Mouse (Mus musculus) G1E (cell line): Measurements from ENCODE around the gene Snx30.

Experiments used
- CTCF ChIP-seq: IDR thresholded peaks from 2 replicates; pipeline ENCODE4 v1.5.1; 2012; ENCODE audit warnings: low read depth, low read length, inconsistent platforms, mixed read lengths
- GATA2 ChIP-seq: IDR thresholded peaks from 2 replicates; pipeline ENCODE4 v1.6.1; 2012; ENCODE audit warnings: low read depth, low read length, inconsistent platforms, borderline replicate concordance
- POLR2AphosphoS5 ChIP-seq: IDR thresholded peaks from 2 replicates; pipeline ENCODE4 v1.6.1; 2012; ENCODE audit warnings: low read depth, low read length, inconsistent platforms; ENCODE audit not compliant: insufficient replicate concordance
- TAL1 ChIP-seq: conservative IDR thresholded peaks from 2 replicates; pipeline ENCODE4 v1.6.1; 2012; ENCODE audit warnings: low read depth, low read length, inconsistent platforms, mixed read lengths

GRCm38 (mm10) chr4:59826381-59826780 is 20.7 kb downstream of the Snx30 start:
- no peak for TF ChIP-seq POLR2AphosphoS5
- TF ChIP-seq CTCF, result no peak
- no peak for TF ChIP-seq TAL1
- TF ChIP-seq GATA2, result no peak
